Mouse (Mus musculus) ES-E14 (cell line): ENCODE data around the gene Lmod1. TPM values are rescaled to one million over a fixed set of nuclear protein-coding genes. Genes with fewer than 3 reads are reported as not detected.

Source experiments
- DNase-seq: peaks from one replicate; pipeline ENCODE4 v3.0.0-alpha.2; 2013; ENCODE audit warnings: low read depth, low spot score
- H3K27ac ChIP-seq: 2 replicates; pipeline ENCODE4 v1.5.1; 2012; ENCODE audit warnings: low read depth, mild to moderate bottlenecking, low read length, moderate library complexity, mixed read lengths; ENCODE audit not compliant: poor library complexity, insufficient read depth, severe bottlenecking
- H3K36me3 ChIP-seq: 2 replicates; pipeline ENCODE4 v1.6.1; 2012; ENCODE audit warnings: mild to moderate bottlenecking, low read length, moderate library complexity, mixed read lengths; ENCODE audit not compliant: control insufficient read depth, poor library complexity, insufficient read depth, severe bottlenecking
- H3K4me1 ChIP-seq, 2 experiments: fragments of 150-350 bp in 1 of 2; sonication (generic) in 1 of 2; 2 replicates each; pipeline ENCODE4 v1.6.1; 2012; ENCODE audit warnings: low read length in 2 of 2, mild to moderate bottlenecking in 1 of 2, mixed read lengths in 1 of 2; ENCODE audit not compliant: control insufficient read depth in 2 of 2, insufficient read depth in 2 of 2, poor library complexity in 1 of 2
- H3K4me3 ChIP-seq, 2 experiments: fragments of 150-350 bp in 1 of 2; sonication (generic) in 1 of 2; 2 replicates each; pipeline ENCODE4 v1.5.1; 2012; ENCODE audit warnings: low read length in 2 of 2, low read depth in 1 of 2, mild to moderate bottlenecking in 1 of 2, mixed read lengths in 1 of 2; ENCODE audit not compliant: insufficient read depth in 1 of 2, poor library complexity in 1 of 2, severe bottlenecking in 1 of 2
- H3K9ac ChIP-seq: 2 replicates; pipeline ENCODE4 v1.6.1; 2012; ENCODE audit warnings: low read depth, mild to moderate bottlenecking, low read length, mixed read lengths; ENCODE audit not compliant: poor library complexity, insufficient read depth, severe bottlenecking
- H3K9me3 ChIP-seq: fragments of 150-350 bp; sonication (generic); 2 replicates; pipeline ENCODE4 v1.6.1; 2012; ENCODE audit warnings: low read depth, mild to moderate bottlenecking, low read length; ENCODE audit not compliant: control insufficient read depth, insufficient read depth
- CHD2 ChIP-seq: IDR thresholded peaks from 2 replicates; pipeline ENCODE4 v1.6.1; 2014; ENCODE audit warnings: mild to moderate bottlenecking, low read depth, low read length, inconsistent platforms
- HCFC1 ChIP-seq: IDR thresholded peaks from 2 replicates; pipeline ENCODE4 v1.6.1; 2012; ENCODE audit warnings: low read length, inconsistent platforms, borderline replicate concordance; ENCODE audit not compliant: insufficient read depth
- MAFK ChIP-seq: IDR thresholded peaks from 2 replicates; pipeline ENCODE4 v1.6.1; 2014; ENCODE audit warnings: mild to moderate bottlenecking, low read depth, low read length, inconsistent platforms; ENCODE audit not compliant: insufficient read depth
- ZC3H11A ChIP-seq: IDR thresholded peaks from 2 replicates; pipeline ENCODE4 v1.6.1; 2012; ENCODE audit warnings: low read depth, mild to moderate bottlenecking, inconsistent platforms, low read length, borderline replicate concordance
- ZNF384 ChIP-seq: IDR thresholded peaks from 2 replicates; pipeline ENCODE4 v1.6.1; 2012; ENCODE audit warnings: low read depth, low read length, inconsistent platforms
- in situ Hi-C, 2 experiments: fragments of 600-800 bp; cut with MboI; formaldehyde crosslinking; loops; one replicate each; pipeline ENCODE4 v1.15.1; 2025; ENCODE audit warnings: low sequenced_read_pairs in 2 of 2, inconsistent platforms in 1 of 2; ENCODE audit not compliant: unreplicated experiment in 2 of 2
- total RNA-seq: library from RNA; depleted of rRNA; stranded (reverse); fragments of 300-350 nt; gene quantifications from 2 replicates; pipeline ENCODE4 v1.2.3, GENCODE M21; 2012

Lmod1 gene
- total RNA-seq, 1 experiment = 2.6 TPM

- in situ Hi-C loops = no loop called here
- H3K4me3 ChIP-seq = no peak overlapping the region
- no peaks in the 10 kb centered on the region for H3K9me3 ChIP-seq
- H3K27ac ChIP-seq = no peak overlapping the region
- no peak for DNase-seq
- H3K9ac ChIP-seq = no peak overlapping the region
- TF ChIP-seq ZNF384 (no peak), ZC3H11A (no peak), HCFC1 (no peak), CHD2 (no peak), MAFK (no peak)
- H3K4me1 ChIP-seq = no peaks in the 10 kb centered on the region
- H3K36me3 ChIP-seq = peaks cover 21% of the 10 kb centered on the region
Measured at GRCm38 (mm10) chr1:135401452-135402110, 77.0 kb downstream of the Lmod1 start.

DNA sequence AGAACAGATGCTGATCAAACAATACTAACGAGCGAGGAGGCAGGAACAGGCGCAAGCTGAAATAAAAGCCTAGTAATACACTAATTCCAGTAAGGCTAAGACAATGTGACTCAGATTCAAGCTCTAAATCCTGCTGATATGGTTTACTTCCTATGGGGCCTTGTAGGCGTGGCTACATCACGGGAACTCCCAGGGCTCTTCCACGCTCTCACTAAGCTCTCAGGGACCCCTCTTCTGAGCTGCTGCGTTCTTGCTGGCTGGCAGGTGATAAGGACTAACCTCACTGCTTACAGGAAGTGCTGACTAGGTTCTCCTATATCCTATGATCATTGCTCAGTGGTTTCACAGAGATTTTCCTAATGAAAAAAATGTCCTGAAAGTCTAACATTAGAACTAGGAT is 80.7 kb downstream of the Lmod1 start:
- in situ Hi-C loops = no loop called here
- no peak overlapping the region for H3K27ac ChIP-seq
- no peak for TF ChIP-seq MAFK
- no peak for TF ChIP-seq ZC3H11A
- no peak for TF ChIP-seq CHD2
- TF ChIP-seq ZNF384 = no peak
- no peak for TF ChIP-seq HCFC1
- no peak for DNase-seq
- H3K9ac ChIP-seq = no peak overlapping the region
- H3K4me3 ChIP-seq = no peak overlapping the region
- peaks cover 29% of the 10 kb centered on the region for H3K36me3 ChIP-seq
- H3K4me1 ChIP-seq = no peaks in the 10 kb centered on the region
- H3K9me3 ChIP-seq = no peaks in the 10 kb centered on the region

DNA sequence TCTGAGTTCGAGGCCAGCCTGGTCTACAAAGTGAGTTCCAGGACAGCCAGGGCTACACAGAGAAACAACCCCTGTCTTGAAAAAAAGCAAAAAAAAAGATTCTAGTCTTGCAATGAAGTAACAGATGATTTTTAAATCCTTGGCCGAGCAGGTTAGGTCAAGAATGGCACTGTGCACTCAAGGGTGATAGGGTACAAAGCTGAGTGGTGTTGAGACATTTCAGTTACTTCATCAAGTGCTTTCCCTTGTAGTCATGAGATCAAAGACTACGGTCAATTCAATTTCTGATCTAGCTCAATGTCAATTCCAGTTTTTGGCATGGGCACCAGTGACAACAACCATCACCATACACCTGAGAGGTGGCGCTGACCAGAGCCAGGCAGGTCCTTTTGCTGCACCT is 84.4 kb downstream of the Lmod1 start:
- no peaks in the 10 kb centered on the region for H3K4me1 ChIP-seq
- no peaks in the 10 kb centered on the region for H3K9me3 ChIP-seq
- no peak for DNase-seq
- peak; percentile 91 for TF ChIP-seq ZNF384
- no peak for TF ChIP-seq ZC3H11A
- no peak for TF ChIP-seq CHD2
- no peak overlapping the region for H3K27ac ChIP-seq
- in situ Hi-C loops = no loop called here
- H3K36me3 ChIP-seq = peaks cover 28% of the 10 kb centered on the region
- no peak overlapping the region for H3K9ac ChIP-seq
- H3K4me3 ChIP-seq = no peak overlapping the region

DNA sequence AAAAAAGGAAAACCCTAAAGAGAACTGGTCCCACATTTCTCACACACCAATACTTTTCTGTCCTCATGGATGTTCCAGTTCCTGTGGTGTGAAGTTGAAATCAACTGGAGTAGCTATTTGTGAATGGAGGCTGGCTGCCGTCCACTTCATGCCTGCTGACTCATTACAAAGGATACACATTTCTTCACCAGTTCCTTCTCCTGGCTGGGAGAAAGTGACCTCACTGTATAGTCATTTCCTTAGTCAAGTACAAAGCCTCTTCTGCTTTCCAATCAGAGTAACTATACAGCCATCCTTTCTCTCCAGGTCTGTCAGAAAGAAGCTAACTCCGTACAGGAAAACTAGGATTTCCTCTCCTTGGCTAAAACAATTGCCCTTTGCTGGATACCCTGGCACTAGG is 86.4 kb downstream of the Lmod1 start:
- Histone ChIP-seq H3K9ac (no peak overlapping the region), H3K27ac (no peak overlapping the region), H3K9me3 (no peaks in the 10 kb centered on the region), H3K4me3 (no peak overlapping the region), H3K4me1 (no peaks in the 10 kb centered on the region), H3K36me3 (peaks cover 30% of the 10 kb centered on the region)
- in situ Hi-C loops = no loop called here
- no peak for DNase-seq
- TF ChIP-seq HCFC1 (no peak), ZC3H11A (no peak), ZNF384 (no peak), CHD2 (no peak), MAFK (no peak)

DNA sequence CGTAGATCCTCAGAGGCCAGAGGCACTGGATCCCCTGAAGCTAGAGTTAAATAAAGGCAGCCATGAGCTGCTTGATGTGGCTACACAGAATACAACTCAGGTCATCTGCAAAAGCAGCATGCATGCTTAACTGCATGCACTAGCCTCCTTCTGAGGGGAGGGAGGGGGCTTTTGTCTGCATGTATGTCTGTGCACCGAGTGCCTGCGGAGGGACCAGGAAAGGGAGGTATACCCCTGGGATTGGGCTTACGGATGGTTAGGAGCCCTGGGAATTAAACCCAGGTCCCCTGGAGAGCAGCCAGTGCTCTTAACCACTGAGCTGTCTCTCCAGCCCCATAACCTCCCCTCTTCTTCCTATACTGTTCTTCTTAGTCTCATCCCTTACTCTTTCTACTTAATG is 87.5 kb downstream of the Lmod1 start:
- in situ Hi-C loops = no loop called here
- Histone ChIP-seq H3K4me3 (no peak overlapping the region), H3K36me3 (peaks cover 30% of the 10 kb centered on the region), H3K9me3 (no peaks in the 10 kb centered on the region), H3K9ac (no peak overlapping the region), H3K27ac (no peak overlapping the region), H3K4me1 (no peaks in the 10 kb centered on the region)
- no peak for DNase-seq
- TF ChIP-seq ZNF384 = no peak
- no peak for TF ChIP-seq CHD2
- TF ChIP-seq ZC3H11A = no peak
- TF ChIP-seq MAFK = no peak
- TF ChIP-seq HCFC1 = no peak
